Mouse (Mus musculus): ENCODE measurements around the gene Abcg2. TPM values are rescaled to one million over a fixed set of nuclear protein-coding genes. Genes with fewer than 3 reads are reported as not detected.

The Abcg2 gene
- polyA plus RNA-seq, 1 experiment: 23.4 TPM

DNA sequence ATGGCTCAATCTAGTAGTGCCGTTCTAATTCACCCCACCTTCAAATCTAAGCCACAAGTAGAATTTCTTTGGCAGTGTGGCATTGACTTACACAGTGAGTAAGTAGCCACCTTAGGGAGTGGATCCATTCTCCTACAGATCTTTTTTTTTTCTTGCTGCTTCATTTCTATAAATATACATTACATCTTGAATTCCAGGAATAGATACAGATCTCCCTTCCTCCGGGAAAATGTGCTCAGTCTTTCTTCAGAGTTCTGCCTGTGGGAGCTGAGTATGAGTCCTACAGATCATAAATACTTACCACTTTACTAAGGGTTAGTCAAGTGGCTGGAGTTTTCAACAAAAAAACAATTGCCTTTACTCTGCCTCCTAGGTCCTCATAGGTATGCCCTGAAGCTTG is 60.3 kb downstream of the Abcg2 start:
- Histone ChIP-seq H3K79me3 (ENCODE audit: low read depth) (peaks cover 7% of the 10 kb centered on the region), H3ac (ENCODE audit: control insufficient read depth, insufficient read length, low read depth) (no peak overlapping the region)
- no peak for TF ChIP-seq USF1 (IDR thresholded peaks at IDR 0.05; ENCODE audit: low read depth)
- no peak for TF ChIP-seq MYOD1 (IDR thresholded peaks at IDR 0.05; ENCODE audit: control insufficient read depth, insufficient read length, low read depth)
- no peak for TF ChIP-seq CTCF (IDR thresholded peaks at IDR 0.05; ENCODE audit: control insufficient read depth, insufficient read depth, insufficient read length)
- TF ChIP-seq MYOG (IDR thresholded peaks at IDR 0.05; ENCODE audit: control insufficient read depth, extremely low read depth, insufficient read length): no peak
- no peak for TF ChIP-seq FOSL1 (IDR thresholded peaks at IDR 0.05; ENCODE audit: insufficient read depth, low read length, poor library complexity, severe bottlenecking)
- TF ChIP-seq CEBPB (IDR thresholded peaks at IDR 0.05; ENCODE audit: low read depth): no peak
- TF ChIP-seq MAX (IDR thresholded peaks at IDR 0.05): no peak

GRCm38 (mm10) chr6:58648100-58648749 is 63.9 kb downstream of the Abcg2 start:
- H3K4me3 ChIP-seq (ENCODE audit: insufficient read depth, poor library complexity, severe bottlenecking): no peak overlapping the region
- H3K36me3 ChIP-seq (ENCODE audit: control insufficient read depth, insufficient read depth): no peaks in the 10 kb centered on the region
- H3K79me3 ChIP-seq (ENCODE audit: low read depth): no peaks in the 10 kb centered on the region
- H3ac ChIP-seq (ENCODE audit: control insufficient read depth, insufficient read length, low read depth): no peak overlapping the region
- no peaks in the 10 kb centered on the region for H3K27me3 ChIP-seq (ENCODE audit: control insufficient read depth, insufficient read depth, insufficient read length)
- H3K79me2 ChIP-seq (ENCODE audit: control insufficient read depth, insufficient read depth): peaks cover 7% of the 10 kb centered on the region
- TF ChIP-seq CTCF (IDR thresholded peaks at IDR 0.05; ENCODE audit: control insufficient read depth, insufficient read depth, insufficient read length) (no peak), CEBPB (IDR thresholded peaks at IDR 0.05; ENCODE audit: low read depth) (no peak), USF1 (IDR thresholded peaks at IDR 0.05; ENCODE audit: low read depth) (no peak), FOSL1 (IDR thresholded peaks at IDR 0.05; ENCODE audit: insufficient read depth, low read length, poor library complexity, severe bottlenecking) (no peak)

More for the DNA sequence above, 60.3 kb downstream of the Abcg2 start:
- H3K79me2 ChIP-seq (ENCODE audit: control insufficient read depth, insufficient read depth): peaks cover 19% of the 10 kb centered on the region
- H3K36me3 ChIP-seq (ENCODE audit: control insufficient read depth, insufficient read depth): no peaks in the 10 kb centered on the region
- no peaks in the 10 kb centered on the region for H3K27me3 ChIP-seq (ENCODE audit: control insufficient read depth, insufficient read depth, insufficient read length)
- no peak overlapping the region for H3K4me3 ChIP-seq (ENCODE audit: insufficient read depth, poor library complexity, severe bottlenecking)

GRCm38 (mm10) chr6:58650136-58650535 is 65.8 kb downstream of the Abcg2 start:
- TF ChIP-seq MYOG (IDR thresholded peaks at IDR 0.05; ENCODE audit: control insufficient read depth, extremely low read depth, insufficient read length) (no peak), CEBPB (IDR thresholded peaks at IDR 0.05; ENCODE audit: low read depth) (no peak), FOSL1 (IDR thresholded peaks at IDR 0.05; ENCODE audit: insufficient read depth, low read length, poor library complexity, severe bottlenecking) (no peak), CTCF (IDR thresholded peaks at IDR 0.05; ENCODE audit: control insufficient read depth, insufficient read depth, insufficient read length) (no peak), MAX (IDR thresholded peaks at IDR 0.05) (no peak), USF1 (IDR thresholded peaks at IDR 0.05; ENCODE audit: low read depth) (no peak), MYOD1 (IDR thresholded peaks at IDR 0.05; ENCODE audit: control insufficient read depth, insufficient read length, low read depth) (no peak)
- no peaks in the 10 kb centered on the region for H3K79me2 ChIP-seq (ENCODE audit: control insufficient read depth, insufficient read depth)
- H3K4me3 ChIP-seq (ENCODE audit: insufficient read depth, poor library complexity, severe bottlenecking): no peak overlapping the region
- no peaks in the 10 kb centered on the region for H3K36me3 ChIP-seq (ENCODE audit: control insufficient read depth, insufficient read depth)
- H3K79me3 ChIP-seq (ENCODE audit: low read depth): no peaks in the 10 kb centered on the region
- no peaks in the 10 kb centered on the region for H3K27me3 ChIP-seq (ENCODE audit: control insufficient read depth, insufficient read depth, insufficient read length)
- no peak overlapping the region for H3ac ChIP-seq (ENCODE audit: control insufficient read depth, insufficient read length, low read depth)

DNA sequence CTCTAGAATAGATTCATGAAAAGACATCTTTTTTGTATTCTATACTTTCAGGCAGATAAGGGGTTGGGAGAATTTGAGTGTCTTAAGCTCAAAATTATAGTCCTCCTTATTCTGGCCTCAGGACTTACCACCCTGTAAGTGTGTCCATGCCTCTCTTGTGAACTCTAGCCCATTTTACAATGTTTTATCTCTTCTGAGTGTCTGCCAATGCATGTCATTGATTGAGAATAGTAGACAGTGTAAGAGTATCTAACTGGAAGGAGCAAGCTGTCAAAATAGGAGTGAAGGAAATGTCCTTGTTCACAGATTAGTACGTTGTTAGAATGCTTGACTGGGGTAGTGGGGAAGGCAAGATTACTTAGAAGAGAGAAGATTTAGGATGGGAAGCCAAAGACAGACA is 66.7 kb downstream of the Abcg2 start:
- Histone ChIP-seq H3K79me3 (ENCODE audit: low read depth) (no peaks in the 10 kb centered on the region), H3K36me3 (ENCODE audit: control insufficient read depth, insufficient read depth) (no peaks in the 10 kb centered on the region), H3ac (ENCODE audit: control insufficient read depth, insufficient read length, low read depth) (no peak overlapping the region), H3K4me3 (ENCODE audit: insufficient read depth, poor library complexity, severe bottlenecking) (no peak overlapping the region), H3K27me3 (ENCODE audit: control insufficient read depth, insufficient read depth, insufficient read length) (no peaks in the 10 kb centered on the region), H3K79me2 (ENCODE audit: control insufficient read depth, insufficient read depth) (no peaks in the 10 kb centered on the region)
- TF ChIP-seq USF1 (IDR thresholded peaks at IDR 0.05; ENCODE audit: low read depth) (no peak), MYOD1 (IDR thresholded peaks at IDR 0.05; ENCODE audit: control insufficient read depth, insufficient read length, low read depth) (no peak), MYOG (IDR thresholded peaks at IDR 0.05; ENCODE audit: control insufficient read depth, extremely low read depth, insufficient read length) (no peak), FOSL1 (IDR thresholded peaks at IDR 0.05; ENCODE audit: insufficient read depth, low read length, poor library complexity, severe bottlenecking) (no peak), CEBPB (IDR thresholded peaks at IDR 0.05; ENCODE audit: low read depth) (no peak), CTCF (IDR thresholded peaks at IDR 0.05; ENCODE audit: control insufficient read depth, insufficient read depth, insufficient read length) (no peak), MAX (IDR thresholded peaks at IDR 0.05) (no peak)

- Histone ChIP-seq H3K79me2 (ENCODE audit: control insufficient read depth, insufficient read depth) (no peaks in the 10 kb centered on the region), H3K36me3 (ENCODE audit: control insufficient read depth, insufficient read depth) (peaks cover 10% of the 10 kb centered on the region), H3K4me3 (ENCODE audit: insufficient read depth, poor library complexity, severe bottlenecking) (no peak overlapping the region), H3K79me3 (ENCODE audit: low read depth) (no peaks in the 10 kb centered on the region), H3K27me3 (ENCODE audit: control insufficient read depth, insufficient read depth, insufficient read length) (no peaks in the 10 kb centered on the region), H3ac (ENCODE audit: control insufficient read depth, insufficient read length, low read depth) (no peak overlapping the region)
- TF ChIP-seq MYOG (IDR thresholded peaks at IDR 0.05; ENCODE audit: control insufficient read depth, extremely low read depth, insufficient read length): no peak
- no peak for TF ChIP-seq CEBPB (IDR thresholded peaks at IDR 0.05; ENCODE audit: low read depth)
- no peak for TF ChIP-seq MAX (IDR thresholded peaks at IDR 0.05)
- TF ChIP-seq FOSL1 (IDR thresholded peaks at IDR 0.05; ENCODE audit: insufficient read depth, low read length, poor library complexity, severe bottlenecking): no peak
- no peak for TF ChIP-seq CTCF (IDR thresholded peaks at IDR 0.05; ENCODE audit: control insufficient read depth, insufficient read depth, insufficient read length)
- no peak for TF ChIP-seq USF1 (IDR thresholded peaks at IDR 0.05; ENCODE audit: low read depth)
- TF ChIP-seq MYOD1 (IDR thresholded peaks at IDR 0.05; ENCODE audit: control insufficient read depth, insufficient read length, low read depth): no peak
Observed at GRCm38 (mm10) chr6:58660951-58661575, 76.7 kb downstream of the Abcg2 start.
